Mouse (Mus musculus): ENCODE measurements at regions not wholly inside any gene's neighbourhood (a gene's known extent, or its start where the extent isn't known, plus 50 kb on each side); places are given as distances from the start of the nearest gene placed in this dataset.
A peak's percentile ranks its signal among the peaks of the same experiment; 100 is the strongest.

GRCm38 (mm10) chr6:78115079-78115478 lies 135.6 kb upstream of the Ctnna2 start:
- DNase-seq (ENCODE audit: low read depth, low spot score): peak; percentile 4

DNA sequence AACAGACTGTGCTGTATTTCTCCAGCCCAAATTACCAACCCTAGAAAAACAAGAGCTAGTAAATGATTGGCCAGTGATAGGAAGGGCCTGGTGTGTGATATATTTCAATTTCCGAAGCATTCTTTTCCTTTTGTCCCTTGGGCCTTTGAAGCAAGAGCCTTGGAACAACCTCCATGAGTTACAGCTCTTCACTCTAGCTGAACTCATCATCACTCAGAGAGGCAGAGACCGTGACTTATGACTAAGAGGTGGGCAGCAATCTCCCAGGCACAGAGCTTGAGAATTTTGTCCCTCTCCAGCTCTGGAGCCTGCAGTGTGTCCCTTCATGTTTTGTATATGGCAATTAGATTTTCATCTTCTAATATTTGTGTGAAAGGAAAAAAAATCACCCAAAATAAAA lies 103.0 kb upstream of the Ctnna2 start:
- no peak for DNase-seq (ENCODE audit: low read depth, low spot score)

- DNase-seq (ENCODE audit: low read depth, low spot score): no peak
These were observed 99.4 kb upstream of the Ctnna2 start for GRCm38 (mm10) chr6:78078919-78079318.

DNA sequence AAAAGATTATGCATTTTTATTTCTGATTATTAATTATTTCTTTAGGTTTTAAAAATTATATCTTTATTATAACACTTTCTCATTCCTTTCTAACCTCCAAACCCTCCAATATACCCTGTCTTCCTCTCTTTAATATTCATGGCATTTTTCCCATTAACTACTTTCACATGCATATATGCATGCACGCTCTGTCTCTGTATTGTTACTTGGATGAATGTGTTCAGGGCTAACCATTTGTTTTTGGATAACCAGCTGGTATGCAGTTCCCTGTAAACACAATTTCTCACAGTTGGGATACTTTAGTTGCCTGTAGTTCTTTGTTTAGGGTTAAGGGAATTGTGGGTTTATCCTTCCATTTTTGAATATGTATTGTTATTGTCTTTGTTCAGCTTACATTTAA lies 86.8 kb upstream of the Ctnna2 start:
- no peak for DNase-seq (ENCODE audit: low read depth, low spot score)

- no peak for DNase-seq (ENCODE audit: low read depth, low spot score)
These were observed 86.2 kb upstream of the Ctnna2 start for GRCm38 (mm10) chr6:78065737-78066136.
